Mouse (Mus musculus): ENCODE data around the gene Gpr55.
A peak's percentile ranks its signal among the peaks of the same experiment; 100 is the strongest.
"Not testable (repeated sequence)": the region's sequence is repeated elsewhere in the genome, so short reads cannot be mapped to it uniquely, and the experiment has no call there.

Gpr55 gene

GRCm38 (mm10) chr1:85960873-85961272 is at the start of gene Gpr55:
Gpr55 (minus strand) TSS chr1:85961007.
- DNase-seq (ENCODE audit: low spot score): no peak

GRCm38 (mm10) chr1:86007778-86008177 is 47.0 kb upstream of the Gpr55 start:
- DNase-seq (ENCODE audit: low spot score): peak; percentile 70

- no peak for DNase-seq (ENCODE audit: low spot score)
Measured at GRCm38 (mm10) chr1:86006040-86006439, 45.2 kb upstream of the Gpr55 start.

- no peak for DNase-seq (ENCODE audit: low spot score)
Measured at GRCm38 (mm10) chr1:86005540-86005939, 44.7 kb upstream of the Gpr55 start.

GRCm38 (mm10) chr1:85999853-86000570 is 39.2 kb upstream of the Gpr55 start:
- DNase-seq (ENCODE audit: low spot score): no peak

DNA sequence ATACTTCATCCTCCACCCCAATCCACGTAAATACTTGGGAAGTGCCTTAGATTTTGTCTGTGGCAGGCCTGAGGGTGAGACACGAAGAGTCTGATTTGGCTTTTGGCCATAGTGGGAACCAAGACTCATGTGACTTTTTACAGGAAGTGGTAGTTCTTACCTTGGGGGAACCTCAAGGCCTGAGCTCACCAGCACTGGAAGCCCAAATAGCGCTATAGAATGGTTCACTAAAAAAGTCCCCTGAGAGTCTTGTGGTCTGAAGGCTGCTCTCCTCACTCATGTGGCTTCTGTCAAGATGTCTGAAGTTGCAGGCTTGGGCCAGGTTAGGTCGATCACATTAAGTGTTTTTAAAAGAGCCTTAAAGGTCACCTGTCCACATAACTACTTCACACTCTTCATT is 37.2 kb upstream of the Gpr55 start:
- DNase-seq (ENCODE audit: low spot score): no peak

- DNase-seq (ENCODE audit: low spot score): no peak
Measured at GRCm38 (mm10) chr1:85997221-85997620, 36.4 kb upstream of the Gpr55 start.

DNA sequence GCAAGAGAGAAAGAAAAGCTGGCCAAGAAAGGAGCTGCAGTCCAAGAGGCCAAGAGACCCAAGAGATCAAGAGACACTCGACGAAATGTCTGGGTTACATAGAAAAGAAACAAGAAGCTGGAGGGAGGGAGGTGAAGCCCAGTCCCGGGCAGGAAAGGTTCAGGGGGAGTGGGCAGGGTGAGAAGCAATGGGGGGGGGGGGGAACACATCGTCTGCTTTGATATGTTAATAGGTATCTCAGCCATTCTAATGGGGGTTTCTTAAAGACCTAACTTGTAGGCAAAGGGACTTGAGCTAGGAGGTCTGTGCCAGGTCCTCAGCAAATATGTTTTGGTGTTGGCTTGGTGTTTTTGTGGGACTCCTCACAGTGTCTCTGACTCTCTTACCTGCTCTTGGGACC is 32.7 kb upstream of the Gpr55 start:
- DNase-seq (ENCODE audit: low spot score): no peak

DNA sequence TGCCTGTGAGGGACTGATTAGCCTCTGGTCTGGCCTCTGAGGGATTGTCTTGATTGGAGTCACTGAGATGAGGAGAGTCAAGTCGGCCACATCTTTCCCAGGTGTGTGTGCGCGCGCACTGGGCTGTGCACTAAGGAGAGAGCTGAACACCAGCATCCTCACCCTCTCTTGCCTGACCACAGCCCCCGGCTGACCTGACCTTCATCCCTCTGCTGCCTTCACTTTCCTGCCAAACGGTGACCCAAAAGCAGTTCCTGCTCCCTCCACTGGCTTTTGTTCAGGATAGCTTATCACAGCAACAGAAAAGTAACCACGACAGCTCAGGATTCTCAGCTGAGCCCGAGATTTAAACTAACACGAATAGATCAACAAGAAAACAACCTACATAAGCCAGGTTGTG is 31.4 kb upstream of the Gpr55 start:
- no peak for DNase-seq (ENCODE audit: low spot score)

GRCm38 (mm10) chr1:85988882-85989281 is 28.1 kb upstream of the Gpr55 start:
- DNase-seq (ENCODE audit: low spot score): not testable (repeated sequence)

DNA sequence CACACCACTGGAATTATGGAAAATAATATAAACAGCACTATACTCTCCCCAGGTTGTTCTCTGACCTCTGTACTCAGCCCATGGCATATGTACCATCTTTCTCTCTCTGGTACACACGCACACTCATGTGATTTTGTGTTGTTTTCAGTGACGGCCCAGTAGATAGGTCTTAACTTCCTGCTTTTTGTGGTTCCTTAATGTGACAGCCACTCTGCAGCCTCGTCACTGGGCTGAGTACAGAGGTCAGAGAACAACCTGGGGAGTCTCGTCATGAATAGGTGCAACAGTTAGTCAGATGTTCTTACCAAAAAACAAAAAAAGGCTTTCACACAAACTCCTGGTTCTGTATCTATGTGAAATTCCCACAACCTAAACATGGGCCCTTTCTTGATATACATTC is 27.5 kb upstream of the Gpr55 start:
- DNase-seq (ENCODE audit: low spot score): no peak

DNA sequence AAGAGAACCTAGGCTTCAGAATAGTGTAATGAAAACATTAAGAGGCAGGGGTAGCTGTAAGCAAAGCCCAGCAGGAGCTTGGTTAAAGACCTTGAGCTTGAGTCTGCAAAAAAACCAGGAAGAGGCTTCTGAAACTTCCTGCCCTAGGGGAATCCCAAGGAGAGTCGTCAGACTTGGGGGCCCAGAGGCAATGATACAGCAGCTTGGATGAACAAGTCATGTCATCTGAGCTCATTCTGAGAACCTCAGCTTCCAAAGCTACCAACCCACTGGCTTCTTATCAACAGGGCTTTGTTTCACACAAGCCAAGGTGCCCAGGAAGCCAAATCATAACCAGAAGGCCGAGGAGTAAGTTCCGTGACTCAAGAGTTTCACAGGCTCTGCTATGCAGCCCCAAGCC is 25.0 kb upstream of the Gpr55 start:
- no peak for DNase-seq (ENCODE audit: low spot score)

DNA sequence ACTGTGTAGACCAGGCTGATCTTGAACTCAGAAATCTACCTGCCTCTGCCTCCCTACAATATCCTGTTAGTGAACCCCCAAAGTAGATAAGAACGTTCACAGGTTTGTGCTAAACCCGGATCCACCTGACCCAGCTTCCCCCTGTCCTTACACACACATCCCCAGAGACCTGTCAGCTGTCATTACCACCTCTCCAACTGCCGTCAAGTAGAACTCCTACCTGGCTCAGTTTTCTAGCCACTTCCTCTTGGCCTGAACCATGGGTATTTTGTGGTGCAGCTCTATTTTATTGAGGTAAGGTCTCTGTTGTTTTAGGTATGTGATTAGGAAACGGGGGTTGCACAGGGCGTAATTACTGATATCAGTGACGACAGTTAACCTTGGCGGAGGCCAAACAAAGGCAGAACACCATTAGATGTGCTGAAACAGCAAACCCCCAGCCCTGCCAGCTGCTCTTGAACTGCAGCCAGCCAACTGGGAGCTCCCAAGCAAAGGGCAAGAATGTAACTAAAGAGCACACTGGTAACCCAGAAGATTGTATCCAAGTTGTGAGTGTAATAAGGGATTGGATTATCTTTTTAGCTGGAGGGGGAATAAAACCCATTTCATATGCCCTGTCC is 21.0 kb upstream of the Gpr55 start:
- no peak for DNase-seq (ENCODE audit: low spot score)

DNA sequence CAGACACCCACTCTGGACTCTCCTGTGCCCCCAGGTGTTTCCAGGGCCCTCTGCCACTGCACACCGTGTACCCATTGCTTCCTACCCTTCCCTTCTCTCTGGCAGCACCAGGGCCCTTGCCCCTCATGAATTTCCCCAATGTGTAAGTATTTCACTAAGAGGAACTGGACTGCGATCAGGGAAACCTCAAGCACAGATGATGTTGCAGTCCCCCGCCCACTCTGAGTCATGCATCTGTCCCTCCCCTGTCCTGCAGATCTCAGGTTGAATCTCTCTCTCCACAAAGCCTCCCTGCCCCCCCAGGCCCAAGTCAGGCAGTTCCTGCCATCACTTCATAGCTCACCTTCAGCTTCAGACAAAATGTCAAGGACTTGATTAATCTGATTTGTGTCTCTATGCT is 16.9 kb upstream of the Gpr55 start:
- DNase-seq (ENCODE audit: low spot score): no peak

DNA sequence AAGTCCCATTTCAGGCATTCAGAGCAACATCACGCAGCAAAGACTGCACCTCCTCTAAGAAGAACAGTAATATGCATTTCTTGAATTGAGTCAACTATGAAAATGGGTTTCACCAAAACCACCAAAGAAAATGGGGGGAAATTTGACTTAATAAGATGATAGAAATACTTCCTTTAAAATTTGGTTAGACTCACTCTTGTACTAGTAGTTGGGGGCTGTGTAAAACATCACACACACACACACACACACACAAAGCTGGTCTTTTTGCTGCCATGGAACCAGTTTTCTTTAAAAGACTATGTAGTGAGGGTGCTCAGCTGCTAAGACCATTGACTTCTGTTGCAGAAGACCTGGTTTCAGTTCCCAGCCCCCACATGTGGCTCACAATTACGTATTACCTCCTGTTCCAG is 12.7 kb upstream of the Gpr55 start:
- no peak for DNase-seq (ENCODE audit: low spot score)

GRCm38 (mm10) chr1:85972341-85972740 is 11.5 kb upstream of the Gpr55 start:
- DNase-seq (ENCODE audit: low spot score): no peak

- no peak for DNase-seq (ENCODE audit: low spot score)
Measured at GRCm38 (mm10) chr1:85971070-85971469, 10.3 kb upstream of the Gpr55 start.

DNA sequence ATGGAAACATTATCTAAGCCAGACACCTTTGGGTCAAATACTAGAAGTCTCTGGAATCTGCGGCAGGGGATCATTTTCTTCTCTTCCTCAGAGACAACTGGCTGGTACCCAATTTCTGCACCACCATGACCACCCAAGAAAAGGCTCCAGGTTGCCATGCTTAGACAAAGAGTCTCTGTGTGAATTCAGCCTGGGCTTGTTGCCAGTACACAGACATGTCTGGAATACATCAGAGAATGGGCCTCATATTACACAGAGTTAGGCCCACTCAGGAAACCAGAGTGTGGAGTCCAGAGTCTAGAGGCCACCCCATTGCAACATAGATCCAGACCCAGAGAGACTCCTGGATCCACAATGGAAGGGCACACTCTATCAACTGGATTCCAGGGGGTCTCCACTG is 8.7 kb upstream of the Gpr55 start:
- no peak for DNase-seq (ENCODE audit: low spot score)

GRCm38 (mm10) chr1:85969081-85969480 is 8.3 kb upstream of the Gpr55 start:
- no peak for DNase-seq (ENCODE audit: low spot score)

GRCm38 (mm10) chr1:85965856-85966255 is 5.0 kb upstream of the Gpr55 start:
- no peak for DNase-seq (ENCODE audit: low spot score)

- no peak for DNase-seq (ENCODE audit: low spot score)
Measured at GRCm38 (mm10) chr1:85962081-85962480, 1.3 kb upstream of the Gpr55 start.

- no peak for DNase-seq (ENCODE audit: low spot score)
Measured at GRCm38 (mm10) chr1:85959889-85960276, 924 bp downstream of the Gpr55 start.

- DNase-seq (ENCODE audit: low spot score): no peak
Measured at GRCm38 (mm10) chr1:85959129-85959888, 1.5 kb downstream of the Gpr55 start.
